Mouse (Mus musculus) embryonic fibroblast, embryonic 13.5 days (primary cell): Measurements from ENCODE around the gene Cebpz. TPM values are rescaled to one million over a fixed set of nuclear protein-coding genes. Genes with fewer than 3 reads are reported as not detected.

ENCODE experiments used
- H3K27ac ChIP-seq: 2 replicates; pipeline ENCODE4 v1.5.1; 2012; ENCODE audit warnings: low read length, control low read depth, inconsistent platforms; ENCODE audit not compliant: insufficient read depth
- H3K4me1 ChIP-seq: 2 replicates; pipeline ENCODE4 v1.6.1; 2011; ENCODE audit warnings: low read length; ENCODE audit not compliant: control insufficient read depth, insufficient read depth
- H3K4me3 ChIP-seq: 2 replicates; pipeline ENCODE4 v1.5.1; 2011; ENCODE audit warnings: mild to moderate bottlenecking, control low read depth, low read length; ENCODE audit not compliant: insufficient read depth
- CTCF ChIP-seq: IDR thresholded peaks from 2 replicates; pipeline ENCODE4 v1.5.1; 2011; ENCODE audit warnings: mild to moderate bottlenecking, control low read depth, low read length, moderate library complexity, borderline replicate concordance; ENCODE audit not compliant: insufficient read depth
- POLR2A ChIP-seq: IDR thresholded peaks from 2 replicates; pipeline ENCODE4 v1.6.1; 2011; ENCODE audit warnings: low read depth, mild to moderate bottlenecking, control low read depth, low read length, moderate library complexity
- polyA plus RNA-seq: library from polyadenylated mRNA; stranded (reverse); fragments of >200 nt; gene quantifications from 2 replicates; pipeline ENCODE4 v1.2.4, GENCODE M21; 2011; ENCODE audit warnings: low read depth; ENCODE audit not compliant: missing spikeins, insufficient read length

The Cebpz gene
- polyA plus RNA-seq, 1 experiment: 44.0 TPM

DNA sequence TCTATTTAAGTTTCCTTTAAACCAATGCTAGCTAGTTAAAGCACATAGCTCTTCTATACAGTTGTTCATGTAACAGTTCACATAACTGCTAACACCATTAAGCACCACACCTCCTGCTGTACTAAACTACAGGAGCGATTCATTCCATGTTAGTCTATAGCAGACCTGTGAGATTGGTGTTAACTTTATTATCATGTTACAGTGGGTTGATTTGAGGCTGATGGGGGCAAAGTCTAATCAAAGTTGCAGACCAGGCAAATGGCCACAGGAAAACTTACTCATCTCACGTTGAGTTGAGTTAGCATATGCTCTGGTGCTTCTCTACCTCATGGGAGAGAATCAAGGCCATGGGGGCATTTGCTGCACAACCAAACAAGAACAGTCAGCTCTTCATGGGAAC is 27.5 kb downstream of the Cebpz start:
- Histone ChIP-seq H3K27ac (no peak overlapping the region), H3K4me3 (no peak overlapping the region), H3K4me1 (no peaks in the 10 kb centered on the region)
- TF ChIP-seq CTCF (no peak), POLR2A (no peak)

- H3K4me1 ChIP-seq: no peaks in the 10 kb centered on the region
- no peak within 1 kb of the TSS for H3K4me3 ChIP-seq
- H3K27ac ChIP-seq: no peak within 1 kb of the TSS
- TF ChIP-seq CTCF (no peak), POLR2A (no peak)
These were observed 30.0 kb downstream of the Cebpz start, which contains the start of gene Sult6b1 for GRCm38 (mm10) chr17:78906892-78907291. Sult6b1 (minus strand) TSS chr17:78906992.

GRCm38 (mm10) chr17:78903158-78903557 is 33.7 kb downstream of the Cebpz start:
- Histone ChIP-seq H3K4me3 (no peak overlapping the region), H3K4me1 (no peaks in the 10 kb centered on the region), H3K27ac (no peak overlapping the region)
- TF ChIP-seq CTCF (no peak), POLR2A (no peak)

- Histone ChIP-seq H3K27ac (no peak overlapping the region), H3K4me3 (no peak overlapping the region), H3K4me1 (no peaks in the 10 kb centered on the region)
- no peak for TF ChIP-seq POLR2A
- 0 out of 2 replicates have a peak, but pooled peaks have one; percentile 44 for TF ChIP-seq CTCF
These were observed 41.5 kb downstream of the Cebpz start for GRCm38 (mm10) chr17:78895394-78895793.

DNA sequence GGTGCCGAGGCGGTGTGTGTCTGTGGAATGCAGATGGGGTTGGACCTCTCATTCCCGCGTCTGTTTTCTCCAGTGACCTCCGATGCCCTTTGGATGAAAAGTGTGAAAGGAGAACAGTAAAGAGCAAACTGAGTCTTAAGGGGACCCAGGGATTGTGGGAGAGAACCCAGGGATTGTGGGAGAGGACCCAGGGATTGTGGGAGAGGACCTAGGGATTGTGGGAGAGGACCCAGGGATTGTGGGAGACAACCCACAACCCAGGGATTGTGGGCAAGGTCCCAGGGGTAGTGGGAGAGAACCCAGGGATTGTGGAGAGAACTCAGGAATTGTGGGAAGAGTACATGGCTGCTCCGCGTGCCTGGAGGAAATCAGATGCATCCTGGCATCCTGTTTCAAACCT is 41.9 kb downstream of the Cebpz start:
- Histone ChIP-seq H3K4me1 (no peaks in the 10 kb centered on the region), H3K4me3 (no peak overlapping the region), H3K27ac (no peak overlapping the region)
- TF ChIP-seq POLR2A (no peak), CTCF (no peak)

- H3K4me1 ChIP-seq: no peaks in the 10 kb centered on the region
- no peak overlapping the region for H3K4me3 ChIP-seq
- no peak for TF ChIP-seq POLR2A
- TF ChIP-seq CTCF: no peak
- no peak overlapping the region for H3K27ac ChIP-seq
These were observed 45.8 kb downstream of the Cebpz start for GRCm38 (mm10) chr17:78891020-78891419.

DNA sequence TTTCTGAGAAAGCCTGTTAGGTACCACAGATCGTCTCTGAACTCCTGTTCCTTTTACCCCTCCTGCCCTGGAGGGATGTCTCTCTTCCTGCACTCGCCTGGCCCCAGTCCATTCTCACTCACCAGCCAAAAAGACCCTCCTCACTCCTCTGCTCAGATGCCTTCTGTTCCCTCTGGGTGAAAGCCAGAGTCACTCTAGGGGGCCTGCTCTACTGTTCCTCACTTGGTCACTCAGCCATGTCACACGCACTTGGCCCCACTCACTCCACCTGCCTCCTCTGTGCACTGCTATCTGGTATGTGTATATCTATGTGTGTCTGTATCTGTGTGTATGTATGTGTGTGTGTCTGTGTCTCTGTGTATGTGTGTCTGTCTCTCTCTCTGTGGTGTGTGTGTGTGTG is 47.7 kb downstream of the Cebpz start:
- Histone ChIP-seq H3K4me3 (no peak overlapping the region), H3K27ac (no peak overlapping the region), H3K4me1 (no peaks in the 10 kb centered on the region)
- no peak for TF ChIP-seq POLR2A

GRCm38 (mm10) chr17:78888554-78888953 is 48.3 kb downstream of the Cebpz start:
- Histone ChIP-seq H3K4me3 (no peak overlapping the region), H3K4me1 (no peaks in the 10 kb centered on the region), H3K27ac (no peak overlapping the region)
- TF ChIP-seq CTCF (no peak), POLR2A (no peak)

GRCm38 (mm10) chr17:78885286-78886065 is 51.4 kb downstream of the Cebpz start:
- Histone ChIP-seq H3K27ac (no peak overlapping the region), H3K4me1 (no peaks in the 10 kb centered on the region), H3K4me3 (no peak overlapping the region)
- TF ChIP-seq POLR2A (no peak), CTCF (no peak)

- Histone ChIP-seq H3K4me1 (no peaks in the 10 kb centered on the region), H3K4me3 (no peak overlapping the region), H3K27ac (no peak overlapping the region)
- no peak for TF ChIP-seq POLR2A
- TF ChIP-seq CTCF: no peak
These were observed 53.6 kb downstream of the Cebpz start for GRCm38 (mm10) chr17:78883291-78883690.
